Mouse (Mus musculus) testis, adult 2 months (tissue): ENCODE data around the gene Tmem30a. TPM values are rescaled to one million over a fixed set of nuclear protein-coding genes. Genes with fewer than 3 reads are reported as not detected.

ENCODE experiments used
- H3K27ac ChIP-seq: fragments of 200-500 bp; 2 replicates; pipeline ENCODE4 v1.5.1; 2012; ENCODE audit warnings: low read depth, low read length; ENCODE audit not compliant: control insufficient read depth, insufficient read depth
- H3K27me3 ChIP-seq: fragments of 200-500 bp; 2 replicates; pipeline ENCODE4 v1.6.1; 2012; ENCODE audit warnings: mild to moderate bottlenecking, low read length, moderate library complexity; ENCODE audit not compliant: control insufficient read depth, insufficient read depth
- H3K36me3 ChIP-seq: fragments of 200-500 bp; 2 replicates; pipeline ENCODE4 v1.6.1; 2012; ENCODE audit warnings: mild to moderate bottlenecking, low read length; ENCODE audit not compliant: control insufficient read depth, insufficient read depth
- H3K4me1 ChIP-seq: fragments of 200-500 bp; 2 replicates; pipeline ENCODE4 v1.6.1; 2012; ENCODE audit warnings: low read length; ENCODE audit not compliant: control insufficient read depth, insufficient read depth
- H3K4me3 ChIP-seq: fragments of 200-500 bp; 2 replicates; pipeline ENCODE4 v1.5.1; 2012; ENCODE audit warnings: low read depth, mild to moderate bottlenecking, low read length, moderate library complexity, mixed read lengths; ENCODE audit not compliant: control insufficient read depth
- CTCF ChIP-seq: fragments of 200-500 bp; IDR thresholded peaks from 2 replicates; pipeline ENCODE4 v1.5.1; 2012; ENCODE audit warnings: low read depth, mild to moderate bottlenecking, inconsistent platforms, low read length, moderate library complexity; ENCODE audit not compliant: control insufficient read depth, insufficient read depth, insufficient replicate concordance
- POLR2A ChIP-seq: fragments of 200-500 bp; IDR thresholded peaks from 2 replicates; pipeline ENCODE4 v1.6.1; 2012; ENCODE audit warnings: low read depth, mild to moderate bottlenecking, inconsistent platforms, low read length, moderate library complexity; ENCODE audit not compliant: control insufficient read depth
- polyA plus RNA-seq: library from polyadenylated mRNA; depleted of rRNA; stranded (reverse); fragments of >200 nt; gene quantifications from 2 replicates; pipeline ENCODE4 v1.2.3, GENCODE M21; 2012

Gene Tmem30a
- polyA plus RNA-seq, 1 experiment, result 59.8 TPM

GRCm38 (mm10) chr9:79759385-79760005 is 33.8 kb downstream of the Tmem30a start, which contains the start of gene Cox7a2:
Gene Cox7a2 (minus strand): TSS chr9:79759878.
- Histone ChIP-seq H3K36me3 (no peaks in the 10 kb centered on the region), H3K4me3 (peak within 1 kb of the TSS; percentile 100), H3K27ac (peak within 1 kb of the TSS; percentile 99), H3K4me1 (no peaks in the 10 kb centered on the region), H3K27me3 (no peaks in the 10 kb centered on the region)
- peak; percentile 89 for TF ChIP-seq POLR2A
- no peak for TF ChIP-seq CTCF

DNA sequence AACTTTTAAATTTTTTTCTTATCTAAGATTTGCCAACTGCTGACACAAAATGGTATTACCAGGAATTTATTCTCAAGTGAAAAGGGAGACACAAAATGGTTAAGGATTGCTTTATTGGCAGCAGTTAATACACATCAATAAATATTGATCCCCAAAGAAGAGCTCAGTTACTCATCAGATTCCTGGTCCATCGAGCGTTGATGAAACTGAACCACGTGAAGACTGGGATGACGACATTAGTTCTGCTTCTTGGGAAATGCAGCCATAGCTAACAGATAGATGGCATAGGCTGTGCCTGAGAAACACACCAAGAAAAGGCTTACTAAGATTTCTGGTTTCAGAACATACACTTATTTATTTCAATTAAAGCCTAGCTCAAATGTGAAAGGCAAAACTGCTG is 38.0 kb downstream of the Tmem30a start:
- TF ChIP-seq CTCF (no peak), POLR2A (no peak)
- Histone ChIP-seq H3K4me1 (no peaks in the 10 kb centered on the region), H3K4me3 (no peak overlapping the region), H3K36me3 (no peaks in the 10 kb centered on the region), H3K27me3 (no peaks in the 10 kb centered on the region), H3K27ac (no peak overlapping the region)

GRCm38 (mm10) chr9:79751846-79752245 is 41.5 kb downstream of the Tmem30a start:
- Histone ChIP-seq H3K4me1 (no peaks in the 10 kb centered on the region), H3K27ac (no peak overlapping the region), H3K36me3 (no peaks in the 10 kb centered on the region), H3K27me3 (no peaks in the 10 kb centered on the region), H3K4me3 (no peak overlapping the region)
- TF ChIP-seq CTCF (no peak), POLR2A (no peak)

- no peaks in the 10 kb centered on the region; the same call in 1 of the 2 replicates for H3K4me1 ChIP-seq
- TF ChIP-seq CTCF, result no peak
- TF ChIP-seq POLR2A, result no peak
- H3K27me3 ChIP-seq, result no peaks in the 10 kb centered on the region
- no peak overlapping the region for H3K27ac ChIP-seq
- no peak overlapping the region for H3K4me3 ChIP-seq
- H3K36me3 ChIP-seq, result no peaks in the 10 kb centered on the region
Observed at GRCm38 (mm10) chr9:79750709-79751108, 42.6 kb downstream of the Tmem30a start.

- TF ChIP-seq CTCF, result no peak
- TF ChIP-seq POLR2A, result no peak
- Histone ChIP-seq H3K27me3 (no peaks in the 10 kb centered on the region), H3K27ac (no peak overlapping the region), H3K4me3 (no peak overlapping the region; the same call in 1 of the 2 replicates), H3K4me1 (peaks cover 4% of the 10 kb centered on the region), H3K36me3 (no peaks in the 10 kb centered on the region)
Observed at GRCm38 (mm10) chr9:79745036-79745435, 48.3 kb downstream of the Tmem30a start.

- H3K36me3 ChIP-seq, result no peaks in the 10 kb centered on the region
- no peak for TF ChIP-seq CTCF
- TF ChIP-seq POLR2A, result no peak
- no peaks in the 10 kb centered on the region for H3K4me1 ChIP-seq
- H3K4me3 ChIP-seq, result no peak overlapping the region
- no peak overlapping the region for H3K27ac ChIP-seq
- no peaks in the 10 kb centered on the region for H3K27me3 ChIP-seq
Observed at GRCm38 (mm10) chr9:79735608-79736007, 57.7 kb downstream of the Tmem30a start.

DNA sequence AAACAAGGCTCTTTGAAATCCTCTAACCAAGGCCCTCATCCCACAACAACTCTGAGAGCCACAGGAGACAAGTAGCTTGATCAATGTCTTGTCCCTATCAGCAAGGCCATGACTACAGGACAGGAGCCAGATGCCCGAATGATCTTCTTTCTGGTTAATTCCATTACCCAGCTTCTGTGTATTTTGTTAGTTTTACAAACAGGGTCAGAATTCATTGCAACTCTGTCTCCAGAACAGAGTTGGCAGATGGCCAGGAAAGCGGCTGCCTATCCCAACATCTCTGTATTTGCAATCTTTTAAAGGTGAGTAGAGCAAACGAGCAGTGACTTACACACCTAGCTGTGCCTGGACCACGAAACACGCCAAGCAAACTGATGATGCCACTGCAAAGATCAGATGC is 63.0 kb downstream of the Tmem30a start:
- Histone ChIP-seq H3K4me3 (no peak overlapping the region), H3K36me3 (no peaks in the 10 kb centered on the region), H3K27me3 (no peaks in the 10 kb centered on the region), H3K4me1 (no peaks in the 10 kb centered on the region), H3K27ac (no peak overlapping the region)
- TF ChIP-seq POLR2A, result no peak
- TF ChIP-seq CTCF, result no peak
